Comparison of ENCODE assay signal across 8 mouse cellular contexts in genomic region chr17:4778161-4778560, GRCm38 (mm10).
DNase-seq lines count a peak whose midpoint lies in the region; ATAC-seq and TF ChIP-seq lines count a peak whose summit lies in the region.

No protein-coding gene starts in this region.

- peak; percentile 72 for ATAC-seq in CD4-positive, CD25-positive, alpha-beta regulatory T cell, adult 4 months
- ATAC-seq in erythroid progenitor cell, adult 5-6 weeks (replicated peaks; ENCODE audit: low FRiP score, poor library complexity, severe bottlenecking) = 0 out of 2 replicates have a peak, but pooled peaks have one; percentile 66
- ATAC-seq in heart, embryonic 16.5 days (replicated peaks; ENCODE audit: extremely low read depth, insufficient read depth, low FRiP score) = peak; percentile 73
- ATAC-seq in neutrophil, adult 5-6 weeks (ENCODE audit: extremely low read depth, insufficient number of reproducible peaks, low FRiP score, poor library complexity, severe bottlenecking) = peak; percentile 47; the same call in 1 of the 2 replicates

- peak; percentile 75 for DNase-seq in brain, adult 2 months (ENCODE audit: low read depth, low spot score)
- peak; percentile 79 for DNase-seq in kidney, postnatal 14 days
- DNase-seq in lung, adult 2 months = peak; percentile 66
- peak; percentile 18 to 21 for DNase-seq in thymus, adult 18-20 months

- TF ChIP-seq CTCF in lung, adult 2 months (IDR thresholded peaks at IDR 0.05; ENCODE audit: insufficient read depth, low read length) = peak; percentile 62

- H3K4me2 ChIP-seq in heart, embryonic 16.5 days (ENCODE audit: low read depth, low read length) = 0 out of 2 replicates have a peak overlapping the region, but pooled peaks have one; percentile 28

- no peaks in the 10 kb centered on the region for H3K36me3 ChIP-seq in heart, embryonic 16.5 days (ENCODE audit: control insufficient read depth, insufficient read depth)

- TF ChIP-seq POLR2A in lung, adult 2 months (IDR thresholded peaks at IDR 0.05; ENCODE audit: borderline replicate concordance, extremely low read depth, low read depth, low read length) = no peak

- no peaks in the 10 kb centered on the region for H3K27me3 ChIP-seq in heart, embryonic 16.5 days (ENCODE audit: control insufficient read depth, insufficient read depth, low read length)

- 2% methylated on average over 14 of the region's 14 CpGs for WGBS in heart, embryonic 16.5 days
- WGBS in lung, adult 2 months = 2% methylated on average over 14 of the region's 14 CpGs

- H3K4me3 ChIP-seq in heart, embryonic 16.5 days (ENCODE audit: low read length) = no peak overlapping the region
- H3K4me3 ChIP-seq in lung, adult 2 months (replicated peaks; ENCODE audit: extremely low read depth, low read depth, low read length) = no peak overlapping the region

- no peak overlapping the region for H3K9ac ChIP-seq in heart, embryonic 16.5 days (ENCODE audit: low read length)

- H3K9me3 ChIP-seq in heart, embryonic 16.5 days (replicated peaks; ENCODE audit: control insufficient read depth, low read length) = no peaks in the 10 kb centered on the region

- H3K4me1 ChIP-seq in heart, embryonic 16.5 days (ENCODE audit: control insufficient read depth, insufficient read depth, low read length) = peaks cover 3% of the 10 kb centered on the region; the same call in 1 of the 2 replicates
- H3K4me1 ChIP-seq in lung, adult 2 months (ENCODE audit: control insufficient read depth, insufficient read depth, low read length) = no peaks in the 10 kb centered on the region; the same call in 1 of the 2 replicates

- no peak overlapping the region for H3K27ac ChIP-seq in heart, embryonic 16.5 days (ENCODE audit: low read length)

Comparison
In these comparisons a context has a peak if more than half of its experiments do, and no peak if none do; other contexts are left out.
1. DNase-seq: peak in every context shown above with its lines; median percentile 79 in kidney, postnatal 14 days; 75 in brain, adult 2 months; 66 in lung, adult 2 months; 20 in thymus, adult 18-20 months.